Mouse (Mus musculus) heart, embryonic 11.5 days (tissue): Measurements from ENCODE around the gene Gdpd5. TPM values are rescaled to one million over a fixed set of nuclear protein-coding genes. Genes with fewer than 3 reads are reported as not detected.

Source experiments
- ATAC-seq: fragments of 200-750 bp; cut with Nextera tagmentation; replicated peaks from 2 replicates; pipeline ENCODE4 v1.8.0; 2017; ENCODE audit warnings: moderate library complexity; ENCODE audit not compliant: insufficient number of reproducible peaks, low FRiP score, low TSS enrichment
- H3K27ac ChIP-seq: fragments of 300-500 bp; sonication (generic); 2 replicates; pipeline ENCODE4 v1.5.1; 2014; ENCODE audit warnings: mild to moderate bottlenecking, low read depth, low read length
- H3K27me3 ChIP-seq: fragments of 300-500 bp; sonication (generic); 2 replicates; pipeline ENCODE4 v1.6.1; 2014; ENCODE audit warnings: mild to moderate bottlenecking, low read length, mixed read lengths; ENCODE audit not compliant: control insufficient read depth, insufficient read depth
- H3K36me3 ChIP-seq: fragments of 300-500 bp; sonication (generic); 2 replicates; pipeline ENCODE4 v1.6.1; 2014; ENCODE audit warnings: mild to moderate bottlenecking, low read length, moderate library complexity, mixed read lengths; ENCODE audit not compliant: control insufficient read depth, insufficient read depth
- H3K4me1 ChIP-seq: fragments of 300-500 bp; sonication (generic); 2 replicates; pipeline ENCODE4 v1.6.1; 2014; ENCODE audit warnings: low read length; ENCODE audit not compliant: control insufficient read depth, insufficient read depth
- H3K4me2 ChIP-seq: fragments of 300-500 bp; sonication (generic); 2 replicates; pipeline ENCODE4 v1.6.1; 2014; ENCODE audit warnings: mild to moderate bottlenecking, moderate library complexity
- H3K4me3 ChIP-seq: fragments of 300-500 bp; sonication (generic); 2 replicates; pipeline ENCODE4 v1.5.1; 2014; ENCODE audit warnings: low read depth, low read length
- H3K9ac ChIP-seq: fragments of 300-500 bp; sonication (generic); 2 replicates; pipeline ENCODE4 v1.6.1; 2014; ENCODE audit warnings: mild to moderate bottlenecking, low read depth, low read length, moderate library complexity
- H3K9me3 ChIP-seq: fragments of 300-500 bp; sonication (generic); replicated peaks from 2 replicates; pipeline ENCODE4 v1.6.1; 2016; ENCODE audit warnings: low read length; ENCODE audit not compliant: control insufficient read depth
- WGBS: fragments of 180-500 bp; shearing (Covaris S2); extraction: QIAGEN DNeasy Blood & Tissue Kit; methylation state at CpG from one replicate; pipeline ENCODE4 v1.1.7; 2014; ENCODE audit not compliant: insufficient replicate concordance; 5-methylcytosine and 5-hydroxymethylcytosine counted together
- polyA plus RNA-seq: library from polyadenylated mRNA; unstranded; fragments of >200 nt; fragmentation: Nextera tagmentation; extraction: Ambion mirVana; gene quantifications from 2 replicates; pipeline ENCODE4 v1.2.1, GENCODE M21; 2014

The Gdpd5 gene
- polyA plus RNA-seq, 1 experiment from 2014 or later, result 20.8 TPM

- H3K36me3 ChIP-seq, result no peaks in the 10 kb centered on the region
These were observed 84.6 kb downstream of the Gdpd5 start, which contains the start of gene Klhl35 for GRCm38 (mm10) chr7:99465811-99466210. TSS of gene Klhl35 (plus strand) at chr7:99466004.

DNA sequence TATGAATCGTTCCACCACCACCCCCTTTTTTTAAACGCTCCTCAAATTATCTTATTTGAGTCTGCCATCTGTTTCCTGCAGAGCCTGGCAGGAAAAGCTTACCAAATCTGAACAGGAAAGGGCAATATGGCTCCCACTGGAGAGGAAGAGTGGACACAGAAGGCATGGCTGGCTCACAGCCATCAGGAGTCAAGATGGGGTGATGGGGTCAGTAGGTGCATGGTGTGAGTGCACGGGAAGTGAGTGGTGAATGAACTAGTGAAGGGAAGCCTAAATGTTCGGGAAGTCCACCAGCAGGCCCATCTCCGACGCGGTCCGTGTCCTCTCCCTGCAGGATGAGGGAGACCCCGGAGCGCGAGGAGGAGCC lies 86.7 kb downstream of the Gdpd5 start:
- Histone ChIP-seq H3K27ac (peak overlapping the region; percentile 93), H3K27me3 (no peaks in the 10 kb centered on the region), H3K4me1 (peaks cover 33% of the 10 kb centered on the region), H3K36me3 (peaks cover 2% of the 10 kb centered on the region; the same call in 1 of the 2 replicates), H3K4me2 (peak overlapping the region; percentile 80), H3K9me3 (no peaks in the 10 kb centered on the region), H3K4me3 (peak overlapping the region; percentile 52), H3K9ac (peak overlapping the region; percentile 77)
- 18% methylated on average over 11 of the region's 11 CpGs for WGBS
- 0 out of 2 replicates have a peak, but pooled peaks have one; percentile 28 for ATAC-seq

More at GRCm38 (mm10) chr7:99465811-99466210, 84.6 kb downstream of the Gdpd5 start, which contains the start of gene Klhl35:
- no peak for ATAC-seq
- no peak within 1 kb of the TSS for H3K4me3 ChIP-seq
- H3K4me1 ChIP-seq, result peaks cover 33% of the 10 kb centered on the region
- no peaks in the 10 kb centered on the region for H3K27me3 ChIP-seq
- no peak within 1 kb of the TSS for H3K9ac ChIP-seq
- no peaks in the 10 kb centered on the region for H3K9me3 ChIP-seq
- peak within 1 kb of the TSS; percentile 42 for H3K4me2 ChIP-seq
- WGBS, result 25% methylated on average over 8 of the region's 8 CpGs
- 0 out of 2 replicates have a peak within 1 kb of the TSS, but pooled peaks have one; percentile 16 for H3K27ac ChIP-seq

GRCm38 (mm10) chr7:99468283-99469132 lies 87.3 kb downstream of the Gdpd5 start:
- H3K4me3 ChIP-seq, result peak overlapping the region; percentile 52
- H3K4me2 ChIP-seq, result peak overlapping the region; percentile 80
- no peaks in the 10 kb centered on the region for H3K9me3 ChIP-seq
- H3K4me1 ChIP-seq, result peaks cover 34% of the 10 kb centered on the region
- ATAC-seq, result peak; percentile 62
- H3K36me3 ChIP-seq, result peaks cover 7% of the 10 kb centered on the region
- H3K27me3 ChIP-seq, result no peaks in the 10 kb centered on the region
- H3K9ac ChIP-seq, result peak overlapping the region; percentile 77
- 2% methylated on average over 112 of the region's 145 CpGs for WGBS
- H3K27ac ChIP-seq, result peak overlapping the region; percentile 93

- 77% methylated on average over 17 of the region's 17 CpGs for WGBS
- H3K4me1 ChIP-seq, result peaks cover 40% of the 10 kb centered on the region
- no peak for ATAC-seq
- no peak overlapping the region for H3K27ac ChIP-seq
- no peaks in the 10 kb centered on the region for H3K27me3 ChIP-seq
- H3K9me3 ChIP-seq, result no peaks in the 10 kb centered on the region
- no peak overlapping the region for H3K4me3 ChIP-seq
- no peak overlapping the region for H3K9ac ChIP-seq
- peaks cover 10% of the 10 kb centered on the region for H3K36me3 ChIP-seq
- H3K4me2 ChIP-seq, result no peak overlapping the region
These were observed 88.6 kb downstream of the Gdpd5 start for GRCm38 (mm10) chr7:99469680-99470405.

- no peak overlapping the region for H3K9ac ChIP-seq
- H3K27me3 ChIP-seq, result no peaks in the 10 kb centered on the region
- no peak for ATAC-seq
- peaks cover 10% of the 10 kb centered on the region for H3K36me3 ChIP-seq
- peaks cover 31% of the 10 kb centered on the region for H3K4me1 ChIP-seq
- WGBS, result 54% methylated on average over 18 of the region's 18 CpGs
- no peak overlapping the region for H3K4me3 ChIP-seq
- no peak overlapping the region for H3K27ac ChIP-seq
- no peaks in the 10 kb centered on the region for H3K9me3 ChIP-seq
- H3K4me2 ChIP-seq, result no peak overlapping the region
These were observed 90.4 kb downstream of the Gdpd5 start for GRCm38 (mm10) chr7:99471578-99471977.

DNA sequence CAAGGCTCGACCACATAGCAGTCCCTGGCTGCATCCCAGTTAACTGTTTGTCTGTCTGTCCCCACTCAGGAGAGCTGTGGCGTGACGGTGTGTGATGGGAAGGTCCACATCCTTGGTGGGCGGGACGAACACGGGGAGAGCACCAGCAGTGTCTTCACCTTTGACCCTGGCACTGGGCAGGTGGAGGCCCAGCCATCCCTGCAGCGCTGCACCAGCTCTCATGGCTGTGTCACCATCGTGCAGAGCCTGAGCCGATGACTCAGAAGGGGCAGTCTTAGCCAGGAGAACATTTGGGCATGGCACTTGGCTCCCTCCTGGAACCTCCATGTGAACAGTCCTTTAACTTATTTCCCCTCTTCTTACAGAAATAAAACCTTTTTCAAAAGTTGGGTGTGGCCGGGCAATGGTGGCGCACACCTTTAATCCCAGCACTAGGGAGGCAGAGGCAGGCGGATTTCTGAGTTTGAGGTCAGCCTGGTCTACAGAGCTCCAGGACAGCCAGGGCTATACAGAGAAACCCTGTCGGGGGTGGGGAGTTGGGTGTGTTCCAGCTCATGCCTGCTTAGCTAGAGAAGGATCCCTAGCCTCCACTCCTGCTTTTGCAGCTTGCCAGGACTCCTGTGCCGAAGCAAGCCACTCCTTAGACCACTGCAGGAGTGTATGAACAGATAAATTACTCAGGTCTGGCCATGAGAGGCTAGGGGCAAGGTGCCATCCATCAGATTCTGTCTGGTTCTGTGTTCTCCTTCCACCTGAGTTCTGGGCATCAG lies 92.6 kb downstream of the Gdpd5 start:
- H3K36me3 ChIP-seq, result peaks cover 23% of the 10 kb centered on the region
- 0 out of 2 replicates have a peak, but pooled peaks have one; percentile 29 for ATAC-seq
- no peak overlapping the region for H3K9ac ChIP-seq
- H3K4me3 ChIP-seq, result no peak overlapping the region
- peaks cover 16% of the 10 kb centered on the region for H3K4me1 ChIP-seq
- H3K27me3 ChIP-seq, result no peaks in the 10 kb centered on the region
- H3K4me2 ChIP-seq, result no peak overlapping the region
- 80% methylated on average over 14 of the region's 14 CpGs for WGBS
- H3K9me3 ChIP-seq, result no peaks in the 10 kb centered on the region
- no peak overlapping the region for H3K27ac ChIP-seq

DNA sequence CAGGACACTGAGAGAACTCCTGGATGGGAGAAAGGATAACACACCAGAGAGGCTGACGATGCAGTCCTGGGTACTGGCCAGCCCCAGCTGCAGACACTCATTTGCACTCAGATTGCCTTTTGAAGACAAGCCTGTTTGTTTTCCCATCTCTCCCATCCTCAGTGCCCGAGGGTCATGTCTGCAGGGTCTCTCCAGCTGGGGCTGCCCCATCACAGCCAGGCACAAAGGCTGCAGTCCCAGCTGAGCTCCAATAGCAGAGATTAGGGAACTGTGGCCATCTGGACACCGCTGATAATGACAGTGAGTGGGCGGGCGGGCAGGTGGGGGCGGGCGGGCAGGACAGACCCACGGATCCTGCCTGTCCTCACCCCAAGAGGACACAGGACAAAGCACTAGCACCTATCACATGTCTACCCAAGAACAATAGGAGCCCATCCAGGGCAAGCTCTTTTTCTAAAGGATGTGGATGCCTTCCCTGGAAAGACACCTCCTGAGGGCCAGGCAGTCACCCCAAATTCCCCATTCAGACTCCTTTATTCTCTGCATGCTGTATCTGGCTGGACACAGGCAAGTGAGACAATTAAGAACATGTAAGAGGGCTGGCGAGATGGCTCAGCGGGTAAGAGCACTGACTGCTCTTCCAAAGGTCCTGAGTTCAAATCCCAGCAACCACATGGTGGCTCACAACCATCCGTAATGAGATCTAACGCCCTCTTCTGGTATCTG lies 93.8 kb downstream of the Gdpd5 start:
- Histone ChIP-seq H3K27ac (peak overlapping the region; percentile 67), H3K4me3 (no peak overlapping the region), H3K4me2 (no peak overlapping the region), H3K4me1 (peaks cover 11% of the 10 kb centered on the region), H3K36me3 (peaks cover 33% of the 10 kb centered on the region), H3K9ac (no peak overlapping the region), H3K27me3 (no peaks in the 10 kb centered on the region), H3K9me3 (no peaks in the 10 kb centered on the region)
- ATAC-seq, result peak; percentile 82
- WGBS, result 38% methylated on average over 12 of the region's 12 CpGs

- peak overlapping the region; percentile 67 for H3K27ac ChIP-seq
- H3K4me1 ChIP-seq, result peaks cover 14% of the 10 kb centered on the region
- peaks cover 38% of the 10 kb centered on the region for H3K36me3 ChIP-seq
- no peak overlapping the region for H3K4me3 ChIP-seq
- no peak overlapping the region for H3K4me2 ChIP-seq
- 74% methylated on average over 2 of the region's 2 CpGs for WGBS
- H3K9me3 ChIP-seq, result no peaks in the 10 kb centered on the region
- H3K9ac ChIP-seq, result no peak overlapping the region
- ATAC-seq, result no peak
- no peaks in the 10 kb centered on the region for H3K27me3 ChIP-seq
These were observed 94.3 kb downstream of the Gdpd5 start for GRCm38 (mm10) chr7:99475562-99475911.
